Mouse (Mus musculus) adrenal gland, postnatal 10 days (tissue): ENCODE data around the gene Zfp646. TPM values are rescaled to one million over a fixed set of nuclear protein-coding genes. Genes with fewer than 3 reads are reported as not detected.
"Not testable (repeated sequence)": the region's sequence is repeated elsewhere in the genome, so short reads cannot be mapped to it uniquely, and the experiment has no call there.

Experiments
- DNase-seq: peaks from one replicate; pipeline ENCODE4 v3.0.0; 2021; ENCODE audit warnings: mixed read lengths
- long read RNA-seq, 2 experiments: library from polyadenylated mRNA; stranded (forward); transcript quantifications; one replicate each; pipeline ENCODE4 v2.0.0; 2021
- total RNA-seq, 2 experiments: library from RNA; stranded (reverse); gene quantifications; 2 replicates each; pipeline ENCODE4 v1.2.3; 2021

Zfp646 gene
- total RNA-seq, result 10 to 100 TPM; 29.8 to 35.6 TPM
- long read RNA-seq, experiment 1, partial matches to known transcripts, result 2 of 2 reads
- long read RNA-seq, experiment 1, other reads (novel, unspliced or antisense), result 0 of 2 reads
- long read RNA-seq, experiment 2, partial matches to known transcripts, result 4 of 5 reads
- long read RNA-seq, experiment 2, other reads (novel, unspliced or antisense), result 1 of 5 reads

GRCm38 (mm10) chr7:127876041-127876466 is at the start of gene Zfp646:
Gene Zfp646, plus strand, starts transcription at chr7:127876221.
- DNase-seq, result peak; percentile 88

- DNase-seq, result no peak
These were observed 40.5 kb upstream of the Zfp646 start for GRCm38 (mm10) chr7:127835550-127835949.

- no peak for DNase-seq
These were observed 38.5 kb upstream of the Zfp646 start for GRCm38 (mm10) chr7:127837473-127837872.

- DNase-seq, result not testable (repeated sequence)
These were observed 38.1 kb upstream of the Zfp646 start for GRCm38 (mm10) chr7:127837878-127838277.

- not testable (repeated sequence) for DNase-seq
These were observed 36.0 kb upstream of the Zfp646 start for GRCm38 (mm10) chr7:127840031-127840430.

- peak; percentile 67 for DNase-seq
These were observed 35.1 kb upstream of the Zfp646 start for GRCm38 (mm10) chr7:127840886-127841285.

- DNase-seq, result peak; percentile 95
These were observed 34.6 kb upstream of the Zfp646 start for GRCm38 (mm10) chr7:127841340-127842000.

- DNase-seq, result peak; percentile 85
These were observed 33.9 kb upstream of the Zfp646 start for GRCm38 (mm10) chr7:127842001-127842718.

GRCm38 (mm10) chr7:127849973-127850875 is 25.8 kb upstream of the Zfp646 start:
- DNase-seq, result no peak

GRCm38 (mm10) chr7:127850906-127851305 is 25.1 kb upstream of the Zfp646 start:
- DNase-seq, result no peak

GRCm38 (mm10) chr7:127858258-127858657 is 17.8 kb upstream of the Zfp646 start:
- no peak for DNase-seq

GRCm38 (mm10) chr7:127866434-127866833 is 9.6 kb upstream of the Zfp646 start:
- no peak for DNase-seq

- no peak for DNase-seq
These were observed 8.4 kb upstream of the Zfp646 start for GRCm38 (mm10) chr7:127867641-127868040.

- no peak for DNase-seq
These were observed 6.7 kb upstream of the Zfp646 start for GRCm38 (mm10) chr7:127869149-127869810.

GRCm38 (mm10) chr7:127870136-127870821 is 5.7 kb upstream of the Zfp646 start:
- no peak for DNase-seq

- DNase-seq, result no peak
These were observed 1.0 kb upstream of the Zfp646 start for GRCm38 (mm10) chr7:127874812-127875626.

- DNase-seq, result peak; percentile 95
These were observed 407 bp upstream of the Zfp646 start for GRCm38 (mm10) chr7:127875627-127876001.

- DNase-seq, result peak; percentile 93
These were observed 687 bp downstream of the Zfp646 start, which contains the start of gene Zfp668 for GRCm38 (mm10) chr7:127876467-127877348. Gene Zfp668, minus strand, starts transcription at chr7:127876828.

GRCm38 (mm10) chr7:127879301-127879700 is 3.3 kb downstream of the Zfp646 start:
- no peak for DNase-seq
